Mouse (Mus musculus): ENCODE data around the gene Map4k3. TPM values are rescaled to one million over a fixed set of nuclear protein-coding genes. Genes with fewer than 3 reads are reported as not detected.
"Not testable (repeated sequence)": the region's sequence is repeated elsewhere in the genome, so short reads cannot be mapped to it uniquely, and the experiment has no call there.

Gene Map4k3
- polyA plus RNA-seq, 1 experiment from 2014 or later = 38.2 TPM

DNA sequence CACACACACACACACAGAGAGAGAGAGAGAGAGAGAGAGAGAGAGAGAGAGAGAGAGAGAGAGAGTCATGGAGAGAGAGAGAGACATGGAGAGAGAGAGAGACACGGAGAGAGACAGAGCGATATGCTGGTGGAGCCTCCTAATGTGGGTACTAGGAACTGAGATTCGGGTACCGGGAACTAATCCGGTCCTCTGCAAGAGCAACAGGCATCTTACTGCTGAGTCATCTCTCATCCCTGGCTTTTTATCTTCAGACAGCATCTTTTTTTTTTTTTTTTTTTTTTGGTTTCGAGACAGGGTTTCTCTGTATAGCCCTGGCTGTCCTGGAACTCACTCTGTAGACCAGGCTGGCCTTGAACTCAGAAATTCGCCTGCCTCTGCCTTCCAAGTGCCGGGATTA lies 32.9 kb upstream of the Map4k3 start:
- not testable (repeated sequence) for H3K4me2 ChIP-seq (replicated peaks); H3K36me3 ChIP-seq (replicated peaks; ENCODE audit: control insufficient read depth, insufficient read depth); H3K27me3 ChIP-seq (ENCODE audit: control insufficient read depth, insufficient read depth, low read length); DNase-seq (ENCODE audit: low spot score); ATAC-seq (ENCODE audit: low FRiP score); H3K9me3 ChIP-seq (ENCODE audit: control insufficient read depth, low read length); H3K27ac ChIP-seq; H3K4me3 ChIP-seq (replicated peaks; ENCODE audit: low read length); H3K9ac ChIP-seq; H3K4me1 ChIP-seq (replicated peaks; ENCODE audit: control insufficient read depth, insufficient read depth, low read length)
- WGBS = 99% methylated on average over 7 of the region's 8 CpGs

DNA sequence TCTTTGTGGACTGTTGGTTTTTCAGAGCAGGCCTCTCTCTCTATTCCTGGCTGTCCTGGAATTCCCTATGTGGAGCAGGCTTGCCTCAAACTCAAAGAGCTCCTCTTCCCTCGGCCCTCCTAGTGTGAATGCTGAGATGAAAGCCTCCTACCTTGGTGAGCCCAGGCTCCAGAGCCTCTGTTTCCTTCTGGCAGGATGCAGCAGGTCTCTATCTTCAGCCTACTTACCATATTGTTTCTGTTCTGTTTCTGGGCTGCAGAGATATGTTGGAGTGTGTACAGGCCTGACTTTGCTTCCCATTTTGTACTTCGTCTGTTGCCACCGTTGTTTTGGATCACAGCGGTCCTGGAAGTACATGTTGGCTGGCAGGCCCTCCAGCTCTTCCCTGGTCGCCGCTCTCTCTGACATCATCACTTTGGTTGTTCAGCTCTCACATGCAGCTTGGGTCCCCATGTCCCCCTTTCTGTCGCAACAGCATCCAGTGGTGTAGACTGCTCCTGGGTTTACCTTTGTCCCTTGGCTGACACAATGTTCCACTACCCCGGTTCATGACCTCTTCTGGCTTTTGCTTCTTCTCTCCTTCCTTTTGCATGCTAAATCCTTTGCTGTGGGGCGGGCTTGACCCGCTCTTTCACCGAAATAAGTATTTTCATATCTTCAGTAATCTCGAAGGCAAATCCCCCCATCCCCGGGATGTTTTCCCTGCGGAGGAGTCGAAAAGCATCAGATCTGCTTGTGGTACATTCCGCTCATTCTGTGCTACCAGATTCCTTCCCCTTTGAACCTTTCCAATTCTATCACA lies 32.3 kb upstream of the Map4k3 start:
- Histone ChIP-seq H3K27ac (no peak overlapping the region), H3K36me3 (replicated peaks; ENCODE audit: control insufficient read depth, insufficient read depth) (no peaks in the 10 kb centered on the region), H3K27me3 (ENCODE audit: control insufficient read depth, insufficient read depth, low read length) (no peaks in the 10 kb centered on the region), H3K4me2 (replicated peaks) (no peak overlapping the region), H3K4me1 (replicated peaks; ENCODE audit: control insufficient read depth, insufficient read depth, low read length) (0 out of 2 replicates have a peak, but pooled peaks cover 4% of the 10 kb centered on the region), H3K4me3 (replicated peaks; ENCODE audit: low read length) (no peak overlapping the region), H3K9me3 (ENCODE audit: control insufficient read depth, low read length) (no peaks in the 10 kb centered on the region), H3K9ac (no peak overlapping the region)
- DNase-seq (ENCODE audit: low spot score) (no peak), ATAC-seq (ENCODE audit: low FRiP score) (no peak)
- WGBS = 89% methylated on average over 16 of the region's 16 CpGs

DNA sequence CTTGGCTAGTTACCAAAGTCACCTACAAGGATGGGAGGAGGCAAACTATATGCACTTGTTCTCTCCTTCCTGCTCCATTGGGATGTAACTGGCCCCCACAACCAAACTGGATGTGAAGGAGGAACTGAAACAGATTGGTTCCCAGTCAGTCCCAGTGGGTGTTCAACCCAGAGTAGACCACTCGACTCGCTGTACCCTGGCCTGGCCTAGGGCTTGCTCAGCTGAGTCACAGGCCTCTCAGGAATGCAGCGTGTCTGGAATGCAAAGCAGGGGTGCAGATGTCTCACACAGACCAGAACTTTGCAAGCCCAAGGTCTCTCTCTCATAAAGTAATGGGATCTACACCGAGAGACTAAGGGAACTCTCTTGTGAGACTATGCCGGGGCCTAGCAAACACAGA lies 27.8 kb upstream of the Map4k3 start:
- no peaks in the 10 kb centered on the region for H3K36me3 ChIP-seq (replicated peaks; ENCODE audit: control insufficient read depth, insufficient read depth)
- H3K4me3 ChIP-seq (replicated peaks; ENCODE audit: low read length) = no peak overlapping the region
- H3K27me3 ChIP-seq (ENCODE audit: control insufficient read depth, insufficient read depth, low read length) = no peaks in the 10 kb centered on the region

DNA sequence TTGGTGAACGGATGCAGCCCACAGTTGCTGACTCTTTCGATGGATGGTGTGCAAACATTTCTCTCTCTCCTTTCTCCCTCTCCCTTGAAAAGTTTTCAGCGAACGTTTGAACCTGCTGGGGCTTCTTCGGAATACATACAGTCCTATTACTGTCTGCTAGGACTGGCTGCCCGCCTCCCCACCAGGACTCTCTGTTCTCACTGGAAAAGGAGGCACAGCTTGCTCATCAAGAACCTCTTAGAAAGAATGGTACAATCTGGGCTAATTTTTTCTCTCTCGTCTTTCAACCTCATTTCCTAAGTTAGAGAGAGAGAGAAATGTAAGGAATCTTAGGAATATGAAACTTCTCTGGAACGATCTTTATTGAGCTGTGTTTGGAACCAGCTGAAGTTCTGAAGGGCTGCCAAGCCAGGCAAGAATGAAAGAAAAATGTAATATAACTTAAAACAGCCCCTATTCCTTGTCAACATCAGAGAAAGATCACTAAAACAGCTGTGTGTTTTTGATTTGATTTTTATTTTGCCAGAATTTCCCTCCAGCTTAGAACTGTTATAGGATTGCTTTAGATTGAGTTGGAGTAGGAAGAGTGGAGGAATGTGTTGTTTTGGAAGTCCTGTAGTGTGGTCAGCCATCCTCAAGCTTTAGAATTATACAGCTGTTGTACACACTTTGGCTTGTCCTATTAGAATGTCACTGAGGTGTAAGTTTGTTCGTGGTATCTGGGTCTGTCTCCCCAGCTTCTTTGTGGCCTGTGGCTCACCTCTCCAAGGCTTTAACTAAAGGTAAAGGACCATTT lies 27.0 kb upstream of the Map4k3 start:
- no peak overlapping the region for H3K9ac ChIP-seq
- no peak overlapping the region for H3K4me2 ChIP-seq (replicated peaks)
- H3K36me3 ChIP-seq (replicated peaks; ENCODE audit: control insufficient read depth, insufficient read depth) = no peaks in the 10 kb centered on the region
- H3K9me3 ChIP-seq (ENCODE audit: control insufficient read depth, low read length) = no peaks in the 10 kb centered on the region
- ATAC-seq (ENCODE audit: low FRiP score) (no peak), DNase-seq (ENCODE audit: low spot score) (no peak)
- H3K4me3 ChIP-seq (replicated peaks; ENCODE audit: low read length) = no peak overlapping the region
- WGBS = 83% methylated on average over 9 of the region's 9 CpGs
- peaks cover 11% of the 10 kb centered on the region; the same call in 1 of the 2 replicates for H3K4me1 ChIP-seq (replicated peaks; ENCODE audit: control insufficient read depth, insufficient read depth, low read length)
- no peak overlapping the region for H3K27ac ChIP-seq
- no peaks in the 10 kb centered on the region for H3K27me3 ChIP-seq (ENCODE audit: control insufficient read depth, insufficient read depth, low read length)

More for the DNA sequence above, 27.8 kb upstream of the Map4k3 start:
- no peaks in the 10 kb centered on the region for H3K9me3 ChIP-seq (ENCODE audit: control insufficient read depth, low read length)
- ATAC-seq (ENCODE audit: low FRiP score) (no peak), DNase-seq (ENCODE audit: low spot score) (no peak)
- no peak overlapping the region for H3K4me2 ChIP-seq (replicated peaks)
- no peak overlapping the region for H3K9ac ChIP-seq
- no peak overlapping the region for H3K27ac ChIP-seq
- peaks cover 11% of the 10 kb centered on the region; the same call in 1 of the 2 replicates for H3K4me1 ChIP-seq (replicated peaks; ENCODE audit: control insufficient read depth, insufficient read depth, low read length)
- 88% methylated on average over 5 of the region's 5 CpGs for WGBS

DNA sequence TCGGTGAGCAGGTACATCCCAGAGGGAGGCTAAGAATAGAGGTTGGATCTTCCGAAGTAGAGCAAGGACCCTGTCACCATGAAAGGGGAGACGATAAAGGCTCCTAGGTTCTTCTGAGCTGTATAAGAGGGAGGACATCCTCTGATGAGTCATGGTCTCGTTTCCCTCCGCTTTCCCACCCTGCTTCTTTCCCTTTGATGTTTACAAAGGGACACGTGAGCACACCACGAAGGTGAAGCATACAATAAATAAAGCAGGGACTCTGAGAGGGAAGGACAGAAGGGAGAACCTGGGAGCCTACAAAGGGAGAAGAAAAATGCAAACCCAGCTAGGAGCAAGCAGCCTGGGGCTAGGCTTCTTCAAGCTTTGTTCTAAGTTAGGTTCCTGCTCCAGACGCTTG lies 26.3 kb upstream of the Map4k3 start:
- Histone ChIP-seq H3K27ac (no peak overlapping the region), H3K4me1 (replicated peaks; ENCODE audit: control insufficient read depth, insufficient read depth, low read length) (peaks cover 11% of the 10 kb centered on the region; the same call in 1 of the 2 replicates), H3K9me3 (ENCODE audit: control insufficient read depth, low read length) (no peaks in the 10 kb centered on the region), H3K4me2 (replicated peaks) (no peak overlapping the region), H3K4me3 (replicated peaks; ENCODE audit: low read length) (no peak overlapping the region), H3K36me3 (replicated peaks; ENCODE audit: control insufficient read depth, insufficient read depth) (no peaks in the 10 kb centered on the region), H3K9ac (no peak overlapping the region), H3K27me3 (ENCODE audit: control insufficient read depth, insufficient read depth, low read length) (no peaks in the 10 kb centered on the region)
- ATAC-seq (ENCODE audit: low FRiP score) (no peak), DNase-seq (ENCODE audit: low spot score) (no peak)
- WGBS = 76% methylated on average over 8 of the region's 8 CpGs

DNA sequence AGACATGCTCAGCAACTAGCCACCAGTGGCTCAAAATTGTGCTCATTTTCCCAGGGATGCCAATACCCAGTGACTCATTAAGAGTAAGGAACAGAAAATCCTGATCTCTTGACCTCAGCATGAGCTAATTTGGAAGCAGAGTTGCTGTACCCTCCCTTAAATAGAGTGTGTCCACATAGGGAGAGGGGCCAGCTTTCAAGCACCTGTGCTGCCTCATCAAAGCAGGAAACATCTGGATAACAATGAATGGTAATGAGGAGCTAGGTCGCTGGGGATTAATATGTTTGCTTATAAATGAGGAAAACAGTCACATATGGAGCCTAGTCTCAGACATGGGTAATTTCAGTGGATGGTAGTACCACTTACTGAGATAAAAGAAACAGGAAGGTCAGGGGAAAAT lies 24.2 kb upstream of the Map4k3 start:
- H3K27me3 ChIP-seq (ENCODE audit: control insufficient read depth, insufficient read depth, low read length) = no peaks in the 10 kb centered on the region
- H3K36me3 ChIP-seq (replicated peaks; ENCODE audit: control insufficient read depth, insufficient read depth) = no peaks in the 10 kb centered on the region
- H3K9me3 ChIP-seq (ENCODE audit: control insufficient read depth, low read length) = no peaks in the 10 kb centered on the region
- peak; percentile 40; the same call in 1 of the 2 replicates for ATAC-seq (ENCODE audit: low FRiP score)
- no peak overlapping the region for H3K4me2 ChIP-seq (replicated peaks)
- H3K4me1 ChIP-seq (replicated peaks; ENCODE audit: control insufficient read depth, insufficient read depth, low read length) = peaks cover 11% of the 10 kb centered on the region; the same call in 1 of the 2 replicates
- H3K27ac ChIP-seq = 0 out of 2 replicates have a peak overlapping the region, but pooled peaks have one; percentile 20
- H3K4me3 ChIP-seq (replicated peaks; ENCODE audit: low read length) = no peak overlapping the region
- WGBS = 25% methylated on average over 1 of the region's 1 CpGs
- no peak for DNase-seq (ENCODE audit: low spot score)
- H3K9ac ChIP-seq = no peak overlapping the region

DNA sequence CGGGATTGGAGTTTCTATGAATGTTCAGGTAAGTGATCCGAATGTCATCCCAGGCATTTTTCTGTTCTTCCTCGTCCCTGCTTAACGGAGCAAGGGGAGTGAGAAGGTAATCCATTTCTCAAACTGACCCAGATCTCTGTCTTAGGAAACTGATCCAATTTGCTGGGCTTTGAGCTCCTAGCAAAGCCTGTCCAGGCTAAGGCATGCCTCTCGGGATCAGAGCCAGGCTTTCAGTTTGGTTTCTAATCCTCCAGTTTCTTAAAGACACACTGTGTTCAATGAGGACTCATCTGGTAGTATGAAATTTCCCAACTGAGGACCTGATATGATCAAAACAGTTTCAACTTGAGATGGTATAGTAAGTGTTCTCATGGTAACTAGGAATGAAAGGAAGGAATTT lies 11.1 kb upstream of the Map4k3 start:
- Histone ChIP-seq H3K9ac (no peak overlapping the region), H3K4me3 (replicated peaks; ENCODE audit: low read length) (no peak overlapping the region), H3K4me1 (replicated peaks; ENCODE audit: control insufficient read depth, insufficient read depth, low read length) (no peaks in the 10 kb centered on the region), H3K36me3 (replicated peaks; ENCODE audit: control insufficient read depth, insufficient read depth) (no peaks in the 10 kb centered on the region), H3K27me3 (ENCODE audit: control insufficient read depth, insufficient read depth, low read length) (no peaks in the 10 kb centered on the region), H3K4me2 (replicated peaks) (no peak overlapping the region), H3K9me3 (ENCODE audit: control insufficient read depth, low read length) (no peaks in the 10 kb centered on the region), H3K27ac (no peak overlapping the region)
- 71% methylated on average over 5 of the region's 5 CpGs for WGBS
- no peak for DNase-seq (ENCODE audit: low spot score)
- no peak for ATAC-seq (ENCODE audit: low FRiP score)

DNA sequence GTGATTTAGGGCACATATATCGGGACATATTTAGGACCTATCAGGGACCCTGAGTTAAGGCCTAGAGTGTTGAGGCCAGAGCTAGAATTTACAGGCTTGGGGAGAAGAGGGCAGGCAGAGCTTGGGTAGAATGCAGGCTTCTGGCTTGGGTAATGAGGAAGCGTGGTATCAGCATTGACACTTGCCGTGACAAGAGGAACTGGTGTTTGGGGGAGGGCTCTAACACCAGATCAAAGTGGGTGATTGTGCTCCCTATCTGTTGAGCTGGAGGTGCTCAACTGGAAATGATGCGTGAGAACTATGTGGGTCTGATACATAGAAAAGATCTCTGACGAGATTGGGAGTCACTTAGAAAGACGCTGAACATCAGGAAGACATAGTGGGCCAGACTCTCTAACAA lies 6.4 kb upstream of the Map4k3 start:
- Histone ChIP-seq H3K9ac (no peak overlapping the region), H3K4me1 (replicated peaks; ENCODE audit: control insufficient read depth, insufficient read depth, low read length) (no peaks in the 10 kb centered on the region), H3K9me3 (ENCODE audit: control insufficient read depth, low read length) (no peaks in the 10 kb centered on the region), H3K27me3 (ENCODE audit: control insufficient read depth, insufficient read depth, low read length) (no peaks in the 10 kb centered on the region), H3K4me2 (replicated peaks) (no peak overlapping the region), H3K36me3 (replicated peaks; ENCODE audit: control insufficient read depth, insufficient read depth) (no peaks in the 10 kb centered on the region), H3K4me3 (replicated peaks; ENCODE audit: low read length) (no peak overlapping the region), H3K27ac (no peak overlapping the region)
- ATAC-seq (ENCODE audit: low FRiP score) (no peak), DNase-seq (ENCODE audit: low spot score) (no peak)
- WGBS = 83% methylated on average over 6 of the region's 6 CpGs

DNA sequence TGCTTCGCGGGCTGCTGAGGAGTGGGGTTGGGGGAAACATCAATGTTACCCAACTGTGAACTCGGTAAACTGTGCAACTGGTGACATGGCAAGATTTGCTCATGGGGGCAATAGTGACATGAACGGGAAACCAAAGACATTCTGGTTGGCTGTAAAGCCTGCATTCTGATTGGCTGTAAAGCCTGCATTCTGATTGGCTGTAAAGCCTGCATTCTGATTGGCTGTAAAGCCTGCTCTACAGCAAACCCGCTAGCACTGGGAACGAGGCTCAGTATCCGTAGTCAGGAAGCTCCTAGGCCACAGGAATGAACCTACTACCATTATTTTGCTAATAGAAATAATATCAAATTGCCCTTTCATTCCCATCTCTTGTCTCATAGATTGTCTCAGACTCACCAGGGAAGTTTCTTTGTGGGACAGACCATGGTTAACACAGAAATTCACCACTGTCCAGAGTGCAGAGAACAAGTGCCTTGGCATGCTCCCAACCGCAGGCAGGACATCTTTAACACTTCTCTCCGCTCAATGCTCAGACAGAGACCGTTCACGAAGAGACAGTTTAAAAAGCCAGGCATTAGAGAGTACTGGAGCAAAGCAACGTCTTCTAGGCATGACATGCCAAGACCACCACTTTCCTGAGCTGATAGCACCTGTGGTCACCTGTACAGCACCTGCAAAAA lies 5.0 kb upstream of the Map4k3 start:
- H3K27ac ChIP-seq = no peak overlapping the region
- DNase-seq (ENCODE audit: low spot score) (no peak), ATAC-seq (ENCODE audit: low FRiP score) (no peak)
- no peak overlapping the region for H3K4me2 ChIP-seq (replicated peaks)
- H3K9ac ChIP-seq = no peak overlapping the region
- H3K9me3 ChIP-seq (ENCODE audit: control insufficient read depth, low read length) = no peaks in the 10 kb centered on the region
- WGBS = 80% methylated on average over 12 of the region's 12 CpGs
- H3K36me3 ChIP-seq (replicated peaks; ENCODE audit: control insufficient read depth, insufficient read depth) = no peaks in the 10 kb centered on the region
- H3K4me3 ChIP-seq (replicated peaks; ENCODE audit: low read length) = no peak overlapping the region
- H3K4me1 ChIP-seq (replicated peaks; ENCODE audit: control insufficient read depth, insufficient read depth, low read length) = no peaks in the 10 kb centered on the region; the same call in 1 of the 2 replicates
- no peaks in the 10 kb centered on the region for H3K27me3 ChIP-seq (ENCODE audit: control insufficient read depth, insufficient read depth, low read length)

All from hindbrain, embryonic 14.5 days (tissue).